Mouse (Mus musculus) megakaryocyte, embryonic 14.5 days (primary cell): ENCODE measurements at regions not wholly inside any gene's neighbourhood (a gene's known extent, or its start where the extent isn't known, plus 50 kb on each side); places are given as distances from the start of the nearest gene placed in this dataset.

Source experiments
- FLI1 ChIP-seq: IDR thresholded peaks from 2 replicates; pipeline ENCODE4 v1.6.1; 2012; ENCODE audit warnings: low read length, inconsistent platforms, mixed read lengths
- GATA1 ChIP-seq: IDR thresholded peaks from 3 replicates; pipeline ENCODE4 v1.6.1; 2012; ENCODE audit warnings: mixed read lengths, low read length, inconsistent platforms, borderline replicate concordance

GRCm38 (mm10) chr10:99531992-99532391 lies 227.5 kb downstream of the Csl start:
- TF ChIP-seq GATA1, result no peak
- no peak for TF ChIP-seq FLI1
